Mouse (Mus musculus): ENCODE results near the gene Hacd3. TPM values are rescaled to one million over a fixed set of nuclear protein-coding genes. Genes with fewer than 3 reads are reported as not detected.

Hacd3 gene
- total and polyA plus RNA-seq, 3 experiments: 30.4 to 68.7 (median 41.5) TPM

DNA sequence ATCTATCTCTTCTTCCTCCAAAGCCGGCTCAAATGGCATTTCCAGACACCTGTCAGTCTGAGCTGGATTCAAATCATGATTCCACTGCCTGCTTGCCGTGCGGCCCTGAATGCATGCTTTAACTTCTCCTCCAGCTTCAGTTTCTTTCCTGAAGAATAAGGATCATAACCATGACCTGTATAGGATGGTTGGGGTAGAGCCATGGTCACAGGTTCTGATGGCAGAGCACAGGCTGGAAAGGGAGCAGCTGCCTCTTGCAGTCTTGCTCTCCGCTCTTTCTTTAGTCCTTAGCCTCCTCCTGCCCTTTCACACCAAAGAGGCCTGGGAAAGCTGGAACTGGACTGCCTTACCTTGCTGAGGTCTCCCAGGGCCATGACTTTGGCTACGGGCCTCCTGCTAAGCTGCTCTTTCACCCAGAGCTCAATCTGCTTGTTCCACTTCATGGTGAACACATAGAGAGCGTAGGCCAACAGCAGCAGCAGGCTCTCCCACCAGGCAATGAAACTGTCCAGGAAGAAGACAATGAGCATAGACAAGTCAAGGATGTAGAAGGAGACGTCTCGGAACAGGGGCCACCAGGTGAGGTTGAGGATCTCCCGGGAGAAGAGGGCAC is 73.9 kb downstream of the Hacd3 start:
- H3K27ac ChIP-seq (ENCODE audit: insufficient read depth, low read depth): no peak overlapping the region
- TF ChIP-seq CHD2 (IDR thresholded peaks at IDR 0.05; ENCODE audit: low read length) (no peak), EP300 (IDR thresholded peaks at IDR 0.05; ENCODE audit: low read length) (no peak), JUND (conservative IDR thresholded peaks at IDR 0.05; ENCODE audit: low read depth, low read length) (no peak), KAT2A (IDR thresholded peaks at IDR 0.05; ENCODE audit: insufficient replicate concordance, low read length) (no peak), MAZ (IDR thresholded peaks at IDR 0.05; ENCODE audit: low read depth, low read length) (no peak), HCFC1 (IDR thresholded peaks at IDR 0.05; ENCODE audit: low read depth, low read length) (no peak), MEF2A (IDR thresholded peaks at IDR 0.05; ENCODE audit: borderline replicate concordance, low read depth, low read length) (no peak), ZNF384 (IDR thresholded peaks at IDR 0.05; ENCODE audit: low read depth, low read length) (no peak), ZMIZ1 (IDR thresholded peaks at IDR 0.05; ENCODE audit: low read depth, low read length) (peak; percentile 88; the same call in 1 of the 2 replicates), MXI1 (IDR thresholded peaks at IDR 0.05; ENCODE audit: low read depth, low read length) (no peak), POLR2A (IDR thresholded peaks at IDR 0.05; ENCODE audit: low read depth, low read length) (peak; percentile 62), TBP (conservative IDR thresholded peaks at IDR 0.05; ENCODE audit: low read depth, low read length) (peak; percentile 85), TCF12 (IDR thresholded peaks at IDR 0.05; ENCODE audit: low read depth, low read length) (no peak), RAD21 (IDR thresholded peaks at IDR 0.05; ENCODE audit: low read depth, low read length) (no peak), ZKSCAN1 (IDR thresholded peaks at IDR 0.05; ENCODE audit: borderline replicate concordance, low read depth, low read length) (no peak), IRF4 (IDR thresholded peaks at IDR 0.05; ENCODE audit: low read depth, low read length) (no peak), ETS1 (conservative IDR thresholded peaks at IDR 0.05; ENCODE audit: low read depth, low read length) (no peak), POLR2AphosphoS2 (IDR thresholded peaks at IDR 0.05; ENCODE audit: low read depth, low read length) (no peak)
- dilution Hi-C loops (cut with MboI; ENCODE audit: extremely low pct_ligation_motif_present, extremely low pct_unique_long_range_greater_than_20kb, low sequenced_read_pairs) (no loop called here), in situ Hi-C loops (cut with MboI; ENCODE audit: low pct_ligation_motif_present, low pct_unique_long_range_greater_than_20kb, low sequenced_read_pairs) (loop anchor here (25.0 kb wide), 1 partner anchor 635 kb away; no protein-coding TSS in a partner anchor)
- H3K4me3 ChIP-seq (replicated peaks in 1 of 3; ENCODE audit: low read depth in 2 of 3, low read length in 2 of 3, poor library complexity in 1 of 3): no peak overlapping the region
- H3K36me3 ChIP-seq (replicated peaks in 1 of 2; ENCODE audit: control insufficient read depth in 1 of 2, insufficient read depth in 1 of 2, low read length in 1 of 2): no peaks in the 10 kb centered on the region
- H3K79me2 ChIP-seq (replicated peaks; ENCODE audit: control insufficient read depth, extremely low read depth, insufficient read depth, poor library complexity, severe bottlenecking): no peaks in the 10 kb centered on the region
- H3K27me3 ChIP-seq (replicated peaks): peaks cover 76% of the 10 kb centered on the region
- H3K9me3 ChIP-seq (replicated peaks; ENCODE audit: low read length): no peaks in the 10 kb centered on the region
- DNase-seq (ENCODE audit: extremely low read depth): no peak
- H3K9ac ChIP-seq (ENCODE audit: insufficient read depth, low read depth): no peak overlapping the region
- H3K4me2 ChIP-seq (ENCODE audit: insufficient read depth, low read depth, poor library complexity, severe bottlenecking): no peak overlapping the region
- peaks cover 0 to 12% of the 10 kb centered on the region in 2 experiments; a peak in 2 of 4 replicates for H3K4me1 ChIP-seq (ENCODE audit: control insufficient read depth in 1 of 2, insufficient read depth in 2 of 2)

DNA sequence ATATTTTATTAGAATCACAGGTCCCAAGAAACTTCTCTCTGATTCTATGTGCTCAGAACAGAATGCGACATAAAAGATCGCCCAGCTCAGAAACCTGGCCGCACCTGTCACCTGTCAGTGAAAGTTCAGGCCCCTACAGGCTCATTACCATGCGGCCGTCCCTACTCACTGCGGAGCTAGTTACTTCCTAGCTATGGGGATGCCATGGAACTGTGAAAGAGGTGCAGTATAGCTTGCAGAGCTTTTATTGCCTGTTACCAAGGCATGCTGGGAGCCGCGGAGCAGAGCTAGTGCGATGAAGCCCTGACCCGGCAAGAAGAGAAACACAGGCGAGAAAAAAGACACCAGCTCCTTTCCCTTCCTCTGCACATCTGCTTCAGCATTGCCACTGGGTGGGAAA is 77.5 kb downstream of the Hacd3 start:
- TF ChIP-seq EP300 (IDR thresholded peaks at IDR 0.05; ENCODE audit: low read length): no peak
- TF ChIP-seq GABPA (IDR thresholded peaks at IDR 0.05; ENCODE audit: insufficient replicate concordance, low read depth, low read length): no peak
- no peak for TF ChIP-seq ZMIZ1 (IDR thresholded peaks at IDR 0.05; ENCODE audit: low read depth, low read length)
- no peak for TF ChIP-seq BHLHE40 (IDR thresholded peaks at IDR 0.05; ENCODE audit: low read depth, low read length)
- no peak for TF ChIP-seq TCF12 (IDR thresholded peaks at IDR 0.05; ENCODE audit: low read depth, low read length)
- no peak for TF ChIP-seq SMC3 (IDR thresholded peaks at IDR 0.05; ENCODE audit: low read depth, low read length)
- no peak for TF ChIP-seq CHD1 (IDR thresholded peaks at IDR 0.05; ENCODE audit: low read depth, low read length)
- no peak for TF ChIP-seq MYC (IDR thresholded peaks at IDR 0.05; ENCODE audit: low read depth, low read length)
- no peak for TF ChIP-seq JUND (conservative IDR thresholded peaks at IDR 0.05; ENCODE audit: low read depth, low read length)
- TF ChIP-seq SIN3A (IDR thresholded peaks at IDR 0.05; ENCODE audit: low read length): no peak
- no peak for TF ChIP-seq KAT2A (IDR thresholded peaks at IDR 0.05; ENCODE audit: insufficient replicate concordance, low read length)
- dilution Hi-C loops (cut with MboI; ENCODE audit: extremely low pct_ligation_motif_present, extremely low pct_unique_long_range_greater_than_20kb, low sequenced_read_pairs) (no loop called here), in situ Hi-C loops (cut with MboI; ENCODE audit: low pct_ligation_motif_present, low pct_unique_long_range_greater_than_20kb, low sequenced_read_pairs) (loop anchor here (25.0 kb wide), 1 partner anchor 632 kb away; no protein-coding TSS in a partner anchor)
- H3K4me3 ChIP-seq (replicated peaks in 1 of 3; ENCODE audit: low read depth in 2 of 3, low read length in 2 of 3, poor library complexity in 1 of 3): no peak overlapping the region
- no peaks in the 10 kb centered on the region for H3K79me2 ChIP-seq (replicated peaks; ENCODE audit: control insufficient read depth, extremely low read depth, insufficient read depth, poor library complexity, severe bottlenecking)
- DNase-seq (ENCODE audit: extremely low read depth): no peak
- H3K36me3 ChIP-seq (replicated peaks in 1 of 2; ENCODE audit: control insufficient read depth in 1 of 2, insufficient read depth in 1 of 2, low read length in 1 of 2): no peaks in the 10 kb centered on the region
- no peak overlapping the region for H3K27ac ChIP-seq (ENCODE audit: insufficient read depth, low read depth)
- H3K9ac ChIP-seq (ENCODE audit: insufficient read depth, low read depth): no peak overlapping the region
- peaks cover 43% of the 10 kb centered on the region for H3K27me3 ChIP-seq (replicated peaks)
- peaks cover 0 to 12% of the 10 kb centered on the region in 2 experiments; a peak in 2 of 4 replicates for H3K4me1 ChIP-seq (ENCODE audit: control insufficient read depth in 1 of 2, insufficient read depth in 2 of 2)
- H3K9me3 ChIP-seq (replicated peaks; ENCODE audit: low read length): no peaks in the 10 kb centered on the region
- peak overlapping the region; percentile 32; the same call in 1 of the 2 replicates for H3K4me2 ChIP-seq (ENCODE audit: insufficient read depth, low read depth, poor library complexity, severe bottlenecking)
